Comparison of ENCODE assay signal across 8 mouse cellular contexts in genomic region chr10:82047597-82048459, GRCm38 (mm10). TPM values are rescaled to one million over a fixed set of nuclear protein-coding genes. Genes with fewer than 3 reads are reported as not detected.
DNase-seq lines count a peak whose midpoint lies in the region; ATAC-seq and TF ChIP-seq lines count a peak whose summit lies in the region.

Gene Zfp873 (plus strand): TSS chr10:82048123.

- H3K27ac ChIP-seq in MEL (ENCODE audit: control insufficient read depth, low read depth, low read length), result peak within 1 kb of the TSS; percentile 72
- H3K27ac ChIP-seq in lung, embryonic 16.5 days (ENCODE audit: low read length), result peak within 1 kb of the TSS; percentile 95

- H3K4me2 ChIP-seq in lung, embryonic 16.5 days (ENCODE audit: low read depth, low read length), result peak within 1 kb of the TSS; percentile 63

- peak; percentile 99 to 100 for ATAC-seq in hematopoietic stem cell, adult 5-6 weeks (replicated peaks in 1 of 2; ENCODE audit: insufficient read depth in 1 of 2, low FRiP score in 2 of 2, low TSS enrichment in 1 of 2, low read depth in 1 of 2, poor library complexity in 2 of 2, severe bottlenecking in 2 of 2)
- peak; percentile 100 for ATAC-seq in lung, embryonic 16.5 days (ENCODE audit: low read depth)

- DNase-seq in MEL (ENCODE audit: low read depth, low spot score), result peak; percentile 97
- DNase-seq in cerebellum, adult 18-20 months, result peak; percentile 94 to 96
- peak; percentile 95 for DNase-seq in forelimb bud, embryonic 11.5 days (ENCODE audit: low read depth, low spot score)
- peak; percentile 92 for DNase-seq in layer of hippocampus, adult 9-10 months (ENCODE audit: low spot score)
- DNase-seq in ovary, postnatal 10 days (ENCODE audit: low spot score), result peak; percentile 81
- DNase-seq in thymus, postnatal 10 days (ENCODE audit: low spot score in 2 of 2), result peak; percentile 91 to 92

- TF ChIP-seq CTCF in MEL (IDR thresholded peaks at IDR 0.05 in 2 of 3, conservative IDR thresholded peaks at IDR 0.05 in 1 of 3; ENCODE audit: control insufficient read depth in 1 of 3, insufficient read depth in 1 of 3, low read depth in 2 of 3, low read length in 3 of 3, poor library complexity in 1 of 3, severe bottlenecking in 1 of 3), result no peak

- peak within 1 kb of the TSS; percentile 88 for H3K9ac ChIP-seq in MEL (ENCODE audit: control insufficient read depth, low read depth, low read length, poor library complexity, severe bottlenecking)
- peak within 1 kb of the TSS; percentile 85 for H3K9ac ChIP-seq in lung, embryonic 16.5 days (ENCODE audit: low read length)

- 7% methylated on average over 35 of the region's 35 CpGs for WGBS in lung, embryonic 16.5 days

- H3K36me3 ChIP-seq in MEL (ENCODE audit: control insufficient read depth in 1 of 2, insufficient read depth in 2 of 2, low read length in 2 of 2), result peaks cover 0 to 3% of the 10 kb centered on the region in 2 experiments; a peak in 1 of 4 replicates
- peaks cover 10% of the 10 kb centered on the region; the same call in 1 of the 2 replicates for H3K36me3 ChIP-seq in lung, embryonic 16.5 days (ENCODE audit: control insufficient read depth, insufficient read depth, low read length)

- TF ChIP-seq RAD21 in MEL (IDR thresholded peaks at IDR 0.05; ENCODE audit: low read depth, low read length), result no peak

- peaks cover 1% of the 10 kb centered on the region; the same call in 1 of the 2 replicates for H3K9me3 ChIP-seq in MEL (replicated peaks; ENCODE audit: insufficient read depth, low read length)
- peaks cover 30% of the 10 kb centered on the region for H3K9me3 ChIP-seq in lung, embryonic 16.5 days (ENCODE audit: control insufficient read depth, low read length)

- TF ChIP-seq EP300 in MEL (IDR thresholded peaks at IDR 0.05; ENCODE audit: low read depth in 1 of 2, low read length in 2 of 2), result no peak

- peak; percentile 90 to 94 for TF ChIP-seq POLR2A in MEL (IDR thresholded peaks at IDR 0.05; ENCODE audit: control insufficient read depth in 1 of 2, insufficient read depth in 1 of 2, low read depth in 1 of 2, low read length in 2 of 2, poor library complexity in 1 of 2)

- peaks cover 2% of the 10 kb centered on the region for H3K79me2 ChIP-seq in MEL (ENCODE audit: control insufficient read depth, insufficient read depth, low read length, poor library complexity)

- no peaks in the 10 kb centered on the region for H3K27me3 ChIP-seq in MEL (ENCODE audit: control insufficient read depth in 1 of 2, insufficient read depth in 2 of 2, low read length in 2 of 2)
- H3K27me3 ChIP-seq in lung, embryonic 16.5 days (ENCODE audit: control insufficient read depth, insufficient read depth, low read depth, low read length), result no peaks in the 10 kb centered on the region

- H3K4me1 ChIP-seq in MEL (ENCODE audit: control insufficient read depth in 1 of 2, insufficient read depth in 2 of 2, low read length in 2 of 2), result peaks cover 0 to 8% of the 10 kb centered on the region in 2 experiments; a peak in 1 of 4 replicates
- H3K4me1 ChIP-seq in lung, embryonic 16.5 days (replicated peaks; ENCODE audit: control insufficient read depth, insufficient read depth, low read length), result peaks cover 3% of the 10 kb centered on the region; the same call in 1 of the 2 replicates

- H3K4me3 ChIP-seq in MEL (ENCODE audit: control insufficient read depth in 1 of 2, insufficient read depth in 1 of 2, low read depth in 2 of 2, low read length in 2 of 2), result peak within 1 kb of the TSS; percentile 78 to 84
- H3K4me3 ChIP-seq in lung, embryonic 16.5 days (ENCODE audit: low read length), result peak within 1 kb of the TSS; percentile 70

TF ChIP-seq in MEL, 35 proteins besides CTCF, POLR2A, EP300 and RAD21:
- no peak for TF ChIP-seq UBTF (IDR thresholded peaks at IDR 0.05; ENCODE audit: borderline replicate concordance, insufficient read depth, low read depth, low read length)
- TF ChIP-seq CHD1 (IDR thresholded peaks at IDR 0.05; ENCODE audit: low read depth, low read length), result no peak
- TF ChIP-seq ELF1 (IDR thresholded peaks at IDR 0.05; ENCODE audit: low read depth, low read length), result peak; percentile 77
- TF ChIP-seq USF1 (IDR thresholded peaks at IDR 0.05; ENCODE audit: low read depth, low read length), result no peak
- no peak for TF ChIP-seq USF2 (IDR thresholded peaks at IDR 0.05; ENCODE audit: borderline replicate concordance in 1 of 2, insufficient read depth in 1 of 2, low read depth in 1 of 2, low read length in 2 of 2)
- TF ChIP-seq TCF12 (IDR thresholded peaks at IDR 0.05; ENCODE audit: low read depth, low read length), result 0 out of 2 replicates have a peak, but pooled peaks have one; percentile 17
- peak; percentile 13; the same call in 1 of the 2 replicates for TF ChIP-seq MXI1 (IDR thresholded peaks at IDR 0.05; ENCODE audit: low read depth, low read length)
- TF ChIP-seq MYC (IDR thresholded peaks at IDR 0.05; ENCODE audit: low read depth, low read length), result 0 out of 2 replicates have a peak, but pooled peaks have one; percentile 4
- TF ChIP-seq MAFK (IDR thresholded peaks at IDR 0.05; ENCODE audit: borderline replicate concordance, low read depth, low read length), result no peak
- no peak for TF ChIP-seq POLR2AphosphoS5 (IDR thresholded peaks at IDR 0.05; ENCODE audit: borderline replicate concordance, low read depth, low read length)
- no peak for TF ChIP-seq MAZ (IDR thresholded peaks at IDR 0.05; ENCODE audit: low read depth, low read length)
- TF ChIP-seq CHD2 (IDR thresholded peaks at IDR 0.05; ENCODE audit: low read length), result no peak
- no peak for TF ChIP-seq SMC3 (IDR thresholded peaks at IDR 0.05; ENCODE audit: low read depth, low read length)
- TF ChIP-seq TAL1 (IDR thresholded peaks at IDR 0.05; ENCODE audit: low read length), result no peak
- no peak for TF ChIP-seq MYB (IDR thresholded peaks at IDR 0.05; ENCODE audit: low read depth, low read length)
- TF ChIP-seq POLR2AphosphoS2 (IDR thresholded peaks at IDR 0.05; ENCODE audit: low read length), result peak; percentile 81; the same call in 1 of the 2 replicates
- TF ChIP-seq HCFC1 (IDR thresholded peaks at IDR 0.05; ENCODE audit: low read depth, low read length), result peak; percentile 77
- no peak for TF ChIP-seq GABPA (IDR thresholded peaks at IDR 0.05; ENCODE audit: low read depth, low read length)
- peak; percentile 89 for TF ChIP-seq NELFE (IDR thresholded peaks at IDR 0.05; ENCODE audit: low read depth, low read length)
- TF ChIP-seq TBP (IDR thresholded peaks at IDR 0.05; ENCODE audit: low read depth, low read length), result peak; percentile 82
- TF ChIP-seq JUND (IDR thresholded peaks at IDR 0.05; ENCODE audit: low read depth, low read length), result no peak
- no peak for TF ChIP-seq ZNF384 (IDR thresholded peaks at IDR 0.05; ENCODE audit: low read depth, low read length)
- no peak for TF ChIP-seq MEF2A (IDR thresholded peaks at IDR 0.05; ENCODE audit: extremely low read depth, insufficient replicate concordance, low read depth, low read length, poor library complexity, severe bottlenecking)
- no peak for TF ChIP-seq BHLHE40 (IDR thresholded peaks at IDR 0.05; ENCODE audit: borderline replicate concordance, low read depth, low read length)
- no peak for TF ChIP-seq ETS1 (IDR thresholded peaks at IDR 0.05; ENCODE audit: low read depth, low read length)
- TF ChIP-seq RCOR1 (IDR thresholded peaks at IDR 0.05; ENCODE audit: low read depth, low read length), result no peak
- no peak; the same call in 1 of the 2 replicates for TF ChIP-seq MAX (IDR thresholded peaks at IDR 0.05; ENCODE audit: low read length)
- 0 out of 2 replicates have a peak, but pooled peaks have one; percentile 37 for TF ChIP-seq KAT2A (conservative IDR thresholded peaks at IDR 0.05; ENCODE audit: low read depth, low read length)
- no peak for TF ChIP-seq GATA1 (IDR thresholded peaks at IDR 0.05; ENCODE audit: low read depth, low read length)
- peak; percentile 41 for TF ChIP-seq SIN3A (IDR thresholded peaks at IDR 0.05; ENCODE audit: low read length)
- 0 out of 2 replicates have a peak, but pooled peaks have one; percentile 24 for TF ChIP-seq ZKSCAN1 (IDR thresholded peaks at IDR 0.05; ENCODE audit: low read depth, low read length)
- 0 out of 2 replicates have a peak, but pooled peaks have one; percentile 63 for TF ChIP-seq E2F4 (IDR thresholded peaks at IDR 0.05; ENCODE audit: borderline replicate concordance, low read depth, low read length)
- TF ChIP-seq ZC3H11A (IDR thresholded peaks at IDR 0.05; ENCODE audit: low read depth, low read length), result 0 out of 2 replicates have a peak, but pooled peaks have one; percentile 11
- TF ChIP-seq ZMIZ1 (IDR thresholded peaks at IDR 0.05; ENCODE audit: low read depth, low read length), result peak; percentile 67
- TF ChIP-seq NRF1 (IDR thresholded peaks at IDR 0.05; ENCODE audit: insufficient read depth, low read depth, low read length, poor library complexity, severe bottlenecking), result peak; percentile 92

RNA-seq across cellular contexts. Expression of gene Zfp873, which starts in this region (rescaled TPM):
- 4.0 and 4.2 TPM in 2 replicates for total RNA-seq in MEL (2012; rRNA removed)
- polyA plus RNA-seq in MEL (2012; ENCODE audit: insufficient read depth in 1 of 2, insufficient read length in 2 of 2, low read depth in 1 of 2, low replicate concordance in 2 of 2, missing spikeins in 1 of 2), result 1 to 10 TPM in 1 of 2 experiments, not detected in 1; 3.2 TPM
- total RNA-seq in hematopoietic stem cell, adult 5-6 weeks (2017), result 13.7 and 14.7 TPM in 2 replicates
- polyA plus RNA-seq in lung, embryonic 16.5 days (2015; fragmentation: Nextera tagmentation; extraction: Ambion mirVana), result 12.9 and 15.6 TPM in 2 replicates

Comparison
In these comparisons a context has a peak if more than half of its experiments do, and no peak if none do; other contexts are left out.
1. Peak in every context shown above with its lines: DNase-seq, ATAC-seq, H3K4me3 ChIP-seq and H3K27ac ChIP-seq.